Mouse (Mus musculus) myocyte (in vitro differentiated cells): ENCODE measurements around the gene Drc7. TPM values are rescaled to one million over a fixed set of nuclear protein-coding genes. Genes with fewer than 3 reads are reported as not detected.

Experiments used
- H3K27me3 ChIP-seq: one replicate; pipeline ENCODE4 v1.6.1; 2011; ENCODE audit not compliant: control insufficient read depth, insufficient read depth, insufficient read length
- H3K36me3 ChIP-seq: one replicate; pipeline ENCODE4 v1.6.1; 2011; ENCODE audit not compliant: control insufficient read depth, insufficient read depth
- H3K4me2 ChIP-seq: one replicate; pipeline ENCODE4 v1.6.1; 2011; ENCODE audit warnings: low read depth, control low read depth
- H3K4me3 ChIP-seq: one replicate; pipeline ENCODE4 v1.5.1; 2011; ENCODE audit warnings: mild to moderate bottlenecking, control low read depth, moderate library complexity
- H3K79me2 ChIP-seq: one replicate; pipeline ENCODE4 v1.6.1; 2011; ENCODE audit not compliant: control insufficient read depth, insufficient read depth
- H3ac ChIP-seq: one replicate; pipeline ENCODE4 v1.6.1; 2011; ENCODE audit not compliant: control insufficient read depth, insufficient read length
- CEBPB ChIP-seq: IDR thresholded peaks from 2 replicates; pipeline ENCODE4 v1.6.1; 2011; ENCODE audit warnings: mild to moderate bottlenecking, moderate library complexity; ENCODE audit not compliant: poor library complexity, insufficient read depth, severe bottlenecking
- E2F4 ChIP-seq: IDR thresholded peaks from one replicate; pipeline ENCODE4 v1.6.1; 2011; ENCODE audit warnings: mild to moderate bottlenecking, control low read depth, moderate library complexity; ENCODE audit not compliant: insufficient read depth
- MAX ChIP-seq: IDR thresholded peaks from one replicate; pipeline ENCODE4 v1.6.1; 2011; ENCODE audit warnings: low read depth, mild to moderate bottlenecking, control low read depth
- MYOD1 ChIP-seq, 3 experiments: IDR thresholded peaks; one replicate each; pipeline ENCODE4 v1.6.1; 2011; ENCODE audit warnings: control low read depth in 2 of 3, low read depth in 2 of 3, mild to moderate bottlenecking in 2 of 3, moderate library complexity in 1 of 3; ENCODE audit not compliant: insufficient read length in 2 of 3, control insufficient read depth in 1 of 3
- MYOG ChIP-seq, 3 experiments: IDR thresholded peaks; one replicate each; pipeline ENCODE4 v1.6.1; 2011; ENCODE audit warnings: control low read depth in 2 of 3, low read depth in 2 of 3, mild to moderate bottlenecking in 2 of 3; ENCODE audit not compliant: insufficient read length in 2 of 3, control insufficient read depth in 1 of 3, insufficient read depth in 1 of 3
- POLR2A ChIP-seq: IDR thresholded peaks from one replicate; pipeline ENCODE4 v1.6.1; 2011; ENCODE audit warnings: low read depth, mild to moderate bottlenecking, control low read depth, moderate library complexity; ENCODE audit not compliant: insufficient read length
- POLR2AphosphoS2 ChIP-seq: IDR thresholded peaks from one replicate; pipeline ENCODE4 v1.6.1; 2011; ENCODE audit warnings: low read depth, control low read depth; ENCODE audit not compliant: insufficient read length
- REST ChIP-seq: IDR thresholded peaks from one replicate; pipeline ENCODE4 v1.6.1; 2011; ENCODE audit warnings: mild to moderate bottlenecking, control low read depth, moderate library complexity; ENCODE audit not compliant: insufficient read depth, insufficient read length
- SRF ChIP-seq: IDR thresholded peaks from one replicate; pipeline ENCODE4 v1.6.1; 2011; ENCODE audit warnings: low read depth; ENCODE audit not compliant: control insufficient read depth, insufficient read length
- TCF12 ChIP-seq: IDR thresholded peaks from one replicate; pipeline ENCODE4 v1.6.1; 2011; ENCODE audit warnings: mild to moderate bottlenecking, control low read depth; ENCODE audit not compliant: poor library complexity, insufficient read depth, severe bottlenecking
- TCF3 ChIP-seq: IDR thresholded peaks from one replicate; pipeline ENCODE4 v1.6.1; 2011; ENCODE audit warnings: low read depth, control low read depth; ENCODE audit not compliant: insufficient read length
- USF1 ChIP-seq: IDR thresholded peaks from one replicate; pipeline ENCODE4 v1.6.1; 2011; ENCODE audit warnings: low read depth, mild to moderate bottlenecking, control low read depth, moderate library complexity
- polyA plus RNA-seq: library from polyadenylated mRNA; unstranded; fragments of >200 nt; fragmentation: generic; extraction: Trizol; gene quantifications from one replicate; pipeline ENCODE4 v1.2.1, GENCODE M21; 2012; ENCODE audit warnings: missing spikeins

Drc7 gene
- polyA plus RNA-seq, 1 experiment = 0.02 TPM

GRCm38 (mm10) chr8:95046982-95047381, 7.9 kb upstream of the Drc7 start:
- TF ChIP-seq MYOG (IDR thresholded peaks at IDR 0.05; ENCODE audit: control insufficient read depth in 1 of 3, insufficient read depth in 1 of 3, insufficient read length in 2 of 3, low read depth in 2 of 3) (no peak), REST (no peak), E2F4 (no peak), TCF3 (no peak), MYOD1 (IDR thresholded peaks at IDR 0.05; ENCODE audit: control insufficient read depth in 1 of 3, insufficient read length in 2 of 3, low read depth in 2 of 3) (no peak), MAX (no peak), POLR2AphosphoS2 (no peak), POLR2A (no peak), SRF (no peak), TCF12 (no peak), USF1 (no peak)
- H3K27me3 ChIP-seq = no peaks in the 10 kb centered on the region
- no peak overlapping the region for H3K4me3 ChIP-seq
- H3K36me3 ChIP-seq = no peaks in the 10 kb centered on the region
- H3K4me2 ChIP-seq = peak overlapping the region; percentile 7
- H3ac ChIP-seq = no peak overlapping the region
- H3K79me2 ChIP-seq = no peaks in the 10 kb centered on the region

GRCm38 (mm10) chr8:95047884-95048680, 6.8 kb upstream of the Drc7 start:
- Histone ChIP-seq H3K36me3 (no peaks in the 10 kb centered on the region), H3K27me3 (no peaks in the 10 kb centered on the region), H3ac (no peak overlapping the region), H3K4me2 (peak overlapping the region; percentile 7), H3K4me3 (no peak overlapping the region), H3K79me2 (no peaks in the 10 kb centered on the region)
- no peak for TF ChIP-seq POLR2AphosphoS2
- peak in 1 of 3 experiments; percentile 61 for TF ChIP-seq MYOD1 (IDR thresholded peaks at IDR 0.05; ENCODE audit: control insufficient read depth in 1 of 3, insufficient read length in 2 of 3, low read depth in 2 of 3)

- Histone ChIP-seq H3K4me2 (no peak overlapping the region), H3K79me2 (no peaks in the 10 kb centered on the region), H3ac (no peak overlapping the region), H3K4me3 (no peak overlapping the region), H3K36me3 (no peaks in the 10 kb centered on the region), H3K27me3 (no peaks in the 10 kb centered on the region)
- TF ChIP-seq TCF12 (peak; percentile 8), CEBPB (0 out of 2 replicates have a peak, but pooled peaks have one; percentile 11), TCF3 (no peak)
Measured at GRCm38 (mm10) chr8:95049636-95050035, 5.3 kb upstream of the Drc7 start.

- TF ChIP-seq CEBPB (no peak), MAX (no peak), MYOD1 (IDR thresholded peaks at IDR 0.05; ENCODE audit: control insufficient read depth in 1 of 3, insufficient read length in 2 of 3, low read depth in 2 of 3) (no peak), TCF12 (no peak), POLR2AphosphoS2 (no peak), POLR2A (no peak), MYOG (IDR thresholded peaks at IDR 0.05; ENCODE audit: control insufficient read depth in 1 of 3, insufficient read depth in 1 of 3, insufficient read length in 2 of 3, low read depth in 2 of 3) (no peak), SRF (no peak), USF1 (no peak), REST (no peak), TCF3 (no peak), E2F4 (no peak)
- Histone ChIP-seq H3K27me3 (no peaks in the 10 kb centered on the region), H3K4me3 (no peak overlapping the region), H3K4me2 (no peak overlapping the region), H3K36me3 (no peaks in the 10 kb centered on the region), H3K79me2 (no peaks in the 10 kb centered on the region), H3ac (no peak overlapping the region)
Measured at GRCm38 (mm10) chr8:95054438-95054837, 465 bp upstream of the Drc7 start.

GRCm38 (mm10) chr8:95056414-95056813, 1.5 kb downstream of the Drc7 start:
- Histone ChIP-seq H3ac (no peak overlapping the region), H3K36me3 (no peaks in the 10 kb centered on the region), H3K4me3 (no peak overlapping the region), H3K4me2 (no peak overlapping the region), H3K27me3 (no peaks in the 10 kb centered on the region), H3K79me2 (no peaks in the 10 kb centered on the region)
- TF ChIP-seq TCF3 (no peak), POLR2AphosphoS2 (no peak), MYOG (IDR thresholded peaks at IDR 0.05; ENCODE audit: control insufficient read depth in 1 of 3, insufficient read depth in 1 of 3, insufficient read length in 2 of 3, low read depth in 2 of 3) (no peak)
